Mouse (Mus musculus): ENCODE results near the gene Klk1b21. TPM values are rescaled to one million over a fixed set of nuclear protein-coding genes. Genes with fewer than 3 reads are reported as not detected.
"Not testable (repeated sequence)": the region's sequence is repeated elsewhere in the genome, so short reads cannot be mapped to it uniquely, and the experiment has no call there.

Gene Klk1b21
- total RNA-seq (2021): not detected
- long read RNA-seq, experiment 1: 0 reads
- long read RNA-seq, experiment 2: 0 reads

DNA sequence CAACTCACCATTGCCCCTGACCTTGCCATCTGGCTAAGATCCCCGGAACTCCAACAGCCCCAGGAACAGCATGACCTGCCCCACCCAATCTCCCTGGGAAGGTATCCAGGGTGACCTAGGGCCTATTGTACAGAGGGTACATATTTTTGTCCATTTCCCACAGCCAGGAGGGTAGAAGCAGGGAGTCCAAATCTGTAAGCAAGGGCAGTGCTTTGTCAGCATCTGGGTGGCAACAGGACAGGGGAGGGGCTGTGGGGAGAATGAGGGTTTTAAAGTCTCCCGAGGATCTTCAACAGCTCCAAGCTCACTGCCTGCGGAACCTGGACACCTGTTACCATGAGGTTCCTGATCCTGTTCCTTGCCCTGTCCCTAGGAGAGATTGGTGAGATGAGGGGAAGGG, at the start of gene Klk1b21:
Klk1b21 (plus strand) TSS at position 301 of the 400 bp plus-strand sequence.
- not testable (repeated sequence) for DNase-seq (ENCODE audit: low spot score in 2 of 2)

DNA sequence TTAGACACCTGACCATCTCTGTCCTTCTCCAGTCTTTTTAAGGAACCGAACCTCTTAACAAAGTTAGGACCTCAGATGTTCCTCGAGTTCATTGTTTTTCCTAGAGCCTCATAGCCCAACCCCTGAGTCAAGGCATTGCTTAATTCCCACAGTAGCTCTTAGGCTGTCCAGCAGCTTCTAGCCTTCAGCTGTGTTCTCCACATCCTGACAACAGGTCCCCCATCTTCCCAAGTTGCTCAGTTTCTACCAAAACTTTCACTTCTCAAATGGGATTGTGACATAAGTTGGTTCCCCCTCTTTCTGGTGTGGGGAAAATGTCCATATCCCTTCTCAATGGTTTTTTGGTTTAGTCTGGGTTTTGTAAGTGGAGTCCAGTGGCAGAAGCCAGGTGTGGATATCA, 30.0 kb upstream of the Klk1b21 start:
- no peak for DNase-seq (ENCODE audit: low spot score in 2 of 2)

DNA sequence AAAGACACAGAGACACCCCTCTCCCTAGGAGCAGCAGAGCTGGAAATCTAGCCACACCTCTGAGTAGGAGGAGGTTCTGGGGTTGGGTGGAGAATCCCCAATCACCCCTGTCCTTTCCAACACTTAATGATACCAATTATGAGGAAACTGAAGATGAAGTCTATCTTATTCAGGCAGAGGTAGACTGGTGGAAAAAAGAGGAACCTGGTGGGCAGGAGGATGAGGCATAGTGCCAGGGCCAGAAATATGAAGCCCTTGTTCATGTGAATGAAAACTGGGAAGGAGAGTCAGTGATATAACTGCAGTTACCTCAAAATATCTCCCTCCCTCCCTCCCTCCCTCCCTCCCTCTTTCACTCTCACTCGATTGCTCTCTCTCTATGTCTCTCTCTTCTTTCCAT, 24.4 kb upstream of the Klk1b21 start:
- no peak for DNase-seq (ENCODE audit: low spot score in 2 of 2)

DNA sequence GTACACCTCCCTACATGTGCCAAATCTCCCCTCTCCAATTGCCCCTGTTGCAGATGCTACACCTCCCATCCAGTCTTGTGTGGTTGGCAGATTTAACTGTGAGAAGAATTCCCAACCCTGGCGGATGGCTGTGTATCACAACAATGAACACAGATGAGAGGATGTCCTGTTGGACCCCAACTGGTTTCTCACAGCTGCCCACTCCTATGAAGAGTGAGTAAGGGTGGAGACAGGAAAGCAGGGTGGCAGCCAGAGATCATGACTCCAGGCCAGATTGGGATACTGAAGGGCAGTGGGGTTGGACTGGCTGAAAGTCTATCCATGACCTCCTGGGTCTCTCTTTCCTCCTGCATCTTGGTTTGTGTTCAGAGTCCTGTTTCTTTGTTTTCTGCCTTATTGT, 6.0 kb upstream of the Klk1b21 start:
- no peak for DNase-seq (ENCODE audit: low spot score in 2 of 2)

DNA sequence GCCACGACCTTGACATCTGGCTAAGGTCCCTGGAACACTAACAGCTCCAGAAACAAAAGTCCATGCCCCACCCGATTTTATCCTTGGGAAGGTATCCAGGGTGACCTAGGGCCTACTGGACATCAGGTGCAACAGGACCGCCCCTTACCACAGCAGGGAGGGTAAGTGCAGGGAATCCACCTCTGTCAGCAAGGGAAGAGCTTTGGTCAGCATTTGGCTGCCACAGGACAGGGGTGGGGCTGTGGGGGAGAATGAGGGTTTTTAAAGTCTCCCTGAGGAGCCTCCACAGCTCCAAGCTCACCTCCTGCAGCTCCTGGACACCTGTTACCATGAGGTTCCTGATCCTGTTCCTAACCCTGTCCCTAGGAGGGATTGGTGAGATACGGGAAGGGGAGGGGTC, 10.2 kb downstream of the Klk1b21 start, which contains the start of gene Klk1b22:
Klk1b22 (plus strand) TSS at position 301 of the 400 bp plus-strand sequence.
- DNase-seq (ENCODE audit: low spot score in 2 of 2): no peak

GRCm38 (mm10) chr7:44123445-44123844, 21.3 kb downstream of the Klk1b21 start:
- no peak for DNase-seq (ENCODE audit: low spot score in 2 of 2)

- DNase-seq (ENCODE audit: low spot score in 2 of 2): no peak
Measured at GRCm38 (mm10) chr7:44136467-44136866, 34.3 kb downstream of the Klk1b21 start, which contains the start of gene Klk1b16. TSS of gene Klk1b16 (plus strand) at chr7:44136767.

Other genes starting within 250 kb of the Klk1b21 start
- not detected for gene Klk4, start 221.2 kb upstream of the Klk1b21 start, total RNA-seq (2021)
- gene Klk15, start 168.6 kb upstream of the Klk1b21 start, total RNA-seq (2021): not detected
- not detected for gene Klk1b8, start 151.7 kb upstream of the Klk1b21 start, total RNA-seq (2021)
- gene Klk1b1, start 135.6 kb upstream of the Klk1b21 start, total RNA-seq (2021): not detected
- gene Klk1b9, start 126.3 kb upstream of the Klk1b21 start, total RNA-seq (2021): not detected
- gene Klk1b11, start 106.5 kb upstream of the Klk1b21 start, total RNA-seq (2021): not detected
- gene Klk1b26, start 90.2 kb upstream of the Klk1b21 start, total RNA-seq (2021): not detected
- gene Klk1b27, start 50.0 kb upstream of the Klk1b21 start, total RNA-seq (2021): not detected
- not detected for gene Klk1b22, start 10.3 kb downstream of the Klk1b21 start, total RNA-seq (2021)
- gene Klk1b16, start 34.4 kb downstream of the Klk1b21 start, total RNA-seq (2021): not detected
- not detected for gene Klk1b24, start 85.9 kb downstream of the Klk1b21 start, total RNA-seq (2021)
- not detected for gene Klk1b3, start 95.9 kb downstream of the Klk1b21 start, total RNA-seq (2021)
- gene Klk1b4, start 105.1 kb downstream of the Klk1b21 start, total RNA-seq (2021): not detected
- gene Klk1b5, start 113.6 kb downstream of the Klk1b21 start, total RNA-seq (2021): not detected
- gene Klk1, start 123.0 kb downstream of the Klk1b21 start, total RNA-seq (2021): not detected
- gene Gm36864, start 133.8 kb downstream of the Klk1b21 start, total RNA-seq (2021): not detected
- 1 to 10 TPM; 1.4 to 1.5 TPM for gene 1700028J19Rik, start 144.4 kb downstream of the Klk1b21 start, total RNA-seq (2021)
- 100 to 1,000 TPM in 1 of 2 experiments, 10 to 100 TPM in 1; 83.1 to 105 TPM for gene 2410002F23Rik, start 144.4 kb downstream of the Klk1b21 start, total RNA-seq (2021)
- not detected for gene Acp4, start 155.1 kb downstream of the Klk1b21 start, total RNA-seq (2021)
- not detected for gene Gm15517, start 159.1 kb downstream of the Klk1b21 start, total RNA-seq (2021)
- 1 to 10 TPM; 2.5 to 2.8 TPM for gene Clec11a, start 204.6 kb downstream of the Klk1b21 start, total RNA-seq (2021)
- 100 to 1,000 TPM; 566 to 582 TPM for gene Shank1, start 207.9 kb downstream of the Klk1b21 start, total RNA-seq (2021)